Mouse (Mus musculus): ENCODE measurements around the gene Eif2b4.
A peak's percentile ranks its signal among the peaks of the same experiment; 100 is the strongest.

- TF ChIP-seq CTCF (IDR thresholded peaks at IDR 0.05) (peak; percentile 70), EP300 (IDR thresholded peaks at IDR 0.05) (no peak)
These were observed 28.2 kb upstream of the Eif2b4 start for GRCm38 (mm10) chr5:31221304-31221945.

Data from lung, postnatal 0 days (tissue).